Mouse (Mus musculus): Measurements from ENCODE around the gene Rgma. TPM values are rescaled to one million over a fixed set of nuclear protein-coding genes. Genes with fewer than 3 reads are reported as not detected.

Rgma gene
- polyA plus RNA-seq, 1 experiment from 2014 or later = 0.31 TPM

- peak overlapping the region; percentile 64 for H3K4me2 ChIP-seq
- no peaks in the 10 kb centered on the region for H3K36me3 ChIP-seq
- no peaks in the 10 kb centered on the region for H3K9me3 ChIP-seq (replicated peaks)
- peaks cover 73% of the 10 kb centered on the region for H3K27me3 ChIP-seq
- no peak overlapping the region for H3K9ac ChIP-seq
- 4% methylated on average over 18 of the region's 18 CpGs for WGBS (ENCODE audit: insufficient replicate concordance)
- peak overlapping the region; percentile 51 for H3K4me3 ChIP-seq (replicated peaks)
- ATAC-seq (ENCODE audit: low read depth) (no peak; the same call in 1 of the 2 replicates), DNase-seq (no peak)
- peaks cover 3% of the 10 kb centered on the region; the same call in 1 of the 2 replicates for H3K4me1 ChIP-seq (replicated peaks)
- no peak overlapping the region for H3K27ac ChIP-seq
These were observed 15.2 kb downstream of the Rgma start for GRCm38 (mm10) chr7:73390426-73391001.

GRCm38 (mm10) chr7:73391002-73391517 lies 15.8 kb downstream of the Rgma start:
- H3K4me2 ChIP-seq = peak overlapping the region; percentile 64
- no peak overlapping the region for H3K27ac ChIP-seq
- peaks cover 3% of the 10 kb centered on the region; the same call in 1 of the 2 replicates for H3K4me1 ChIP-seq (replicated peaks)
- H3K4me3 ChIP-seq (replicated peaks) = peak overlapping the region; percentile 51
- peaks cover 78% of the 10 kb centered on the region for H3K27me3 ChIP-seq
- DNase-seq (no peak), ATAC-seq (ENCODE audit: low read depth) (peak; percentile 63)
- no peaks in the 10 kb centered on the region for H3K9me3 ChIP-seq (replicated peaks)
- WGBS (ENCODE audit: insufficient replicate concordance) = 2% methylated on average over 38 of the region's 42 CpGs
- H3K9ac ChIP-seq = peak overlapping the region; percentile 33; the same call in 1 of the 2 replicates
- H3K36me3 ChIP-seq = no peaks in the 10 kb centered on the region

GRCm38 (mm10) chr7:73391518-73392321 lies 16.4 kb downstream of the Rgma start:
- WGBS (ENCODE audit: insufficient replicate concordance) = 1% methylated on average over 39 of the region's 39 CpGs
- peak overlapping the region; percentile 51 for H3K4me3 ChIP-seq (replicated peaks)
- no peaks in the 10 kb centered on the region for H3K36me3 ChIP-seq
- no peaks in the 10 kb centered on the region for H3K9me3 ChIP-seq (replicated peaks)
- peaks cover 3% of the 10 kb centered on the region; the same call in 1 of the 2 replicates for H3K4me1 ChIP-seq (replicated peaks)
- no peak overlapping the region for H3K27ac ChIP-seq
- DNase-seq (no peak), ATAC-seq (ENCODE audit: low read depth) (no peak)
- H3K27me3 ChIP-seq = peaks cover 85% of the 10 kb centered on the region
- peak overlapping the region; percentile 33; the same call in 1 of the 2 replicates for H3K9ac ChIP-seq
- H3K4me2 ChIP-seq = peak overlapping the region; percentile 64

DNA sequence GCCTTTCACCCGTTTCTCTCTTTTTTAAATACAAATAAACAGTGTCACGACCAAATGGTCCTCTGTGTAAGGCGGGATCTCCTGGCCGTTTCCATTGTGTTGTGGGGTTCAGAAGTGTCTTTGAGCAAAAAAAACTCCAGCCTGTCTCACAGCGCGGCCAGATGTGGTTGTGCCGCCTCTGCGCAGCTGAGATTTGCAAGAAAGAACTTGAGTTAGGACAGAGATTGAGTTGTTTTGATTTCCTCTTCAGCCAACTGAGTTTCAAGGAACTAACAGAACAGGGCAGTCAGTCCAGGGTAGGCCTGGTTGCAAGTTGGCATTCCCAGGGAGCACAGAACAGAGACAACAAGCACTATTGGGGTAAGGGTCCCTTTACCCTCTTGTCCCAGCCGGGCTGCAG lies 17.1 kb downstream of the Rgma start:
- peaks cover 3% of the 10 kb centered on the region; the same call in 1 of the 2 replicates for H3K4me1 ChIP-seq (replicated peaks)
- 2% methylated on average over 9 of the region's 9 CpGs for WGBS (ENCODE audit: insufficient replicate concordance)
- H3K27me3 ChIP-seq = peaks cover 90% of the 10 kb centered on the region
- no peaks in the 10 kb centered on the region for H3K9me3 ChIP-seq (replicated peaks)
- peak overlapping the region; percentile 64 for H3K4me2 ChIP-seq
- peak overlapping the region; percentile 51; the same call in 1 of the 2 replicates for H3K4me3 ChIP-seq (replicated peaks)
- no peak overlapping the region for H3K9ac ChIP-seq
- no peaks in the 10 kb centered on the region for H3K36me3 ChIP-seq
- ATAC-seq (ENCODE audit: low read depth) (no peak), DNase-seq (no peak)
- H3K27ac ChIP-seq = no peak overlapping the region

- Histone ChIP-seq H3K4me2 (no peak overlapping the region), H3K36me3 (no peaks in the 10 kb centered on the region), H3K4me1 (replicated peaks) (peaks cover 7% of the 10 kb centered on the region), H3K27ac (no peak overlapping the region), H3K27me3 (peaks cover 90% of the 10 kb centered on the region), H3K9ac (no peak overlapping the region), H3K9me3 (replicated peaks) (no peaks in the 10 kb centered on the region), H3K4me3 (replicated peaks) (no peak overlapping the region)
- ATAC-seq (ENCODE audit: low read depth) (no peak), DNase-seq (no peak)
- WGBS (ENCODE audit: insufficient replicate concordance) = 53% methylated on average over 9 of the region's 9 CpGs
These were observed 18.2 kb downstream of the Rgma start for GRCm38 (mm10) chr7:73393307-73394012.

GRCm38 (mm10) chr7:73394013-73394409 lies 18.7 kb downstream of the Rgma start:
- ATAC-seq (ENCODE audit: low read depth) (no peak), DNase-seq (no peak)
- no peak overlapping the region for H3K27ac ChIP-seq
- H3K4me3 ChIP-seq (replicated peaks) = no peak overlapping the region
- H3K4me2 ChIP-seq = no peak overlapping the region
- H3K4me1 ChIP-seq (replicated peaks) = peaks cover 13% of the 10 kb centered on the region
- 67% methylated on average over 4 of the region's 4 CpGs for WGBS (ENCODE audit: insufficient replicate concordance)
- H3K9me3 ChIP-seq (replicated peaks) = no peaks in the 10 kb centered on the region
- no peaks in the 10 kb centered on the region for H3K36me3 ChIP-seq
- no peak overlapping the region for H3K9ac ChIP-seq
- H3K27me3 ChIP-seq = peaks cover 90% of the 10 kb centered on the region

GRCm38 (mm10) chr7:73398319-73398718 lies 23.0 kb downstream of the Rgma start:
- no peaks in the 10 kb centered on the region for H3K9me3 ChIP-seq (replicated peaks)
- H3K27me3 ChIP-seq = peaks cover 80% of the 10 kb centered on the region
- DNase-seq (no peak), ATAC-seq (ENCODE audit: low read depth) (no peak)
- H3K36me3 ChIP-seq = no peaks in the 10 kb centered on the region
- peak overlapping the region; percentile 36 for H3K4me2 ChIP-seq
- WGBS (ENCODE audit: insufficient replicate concordance) = 3% methylated on average over 11 of the region's 11 CpGs
- peaks cover 13% of the 10 kb centered on the region for H3K4me1 ChIP-seq (replicated peaks)
- H3K9ac ChIP-seq = no peak overlapping the region
- peak overlapping the region; percentile 13; the same call in 1 of the 2 replicates for H3K4me3 ChIP-seq (replicated peaks)
- no peak overlapping the region for H3K27ac ChIP-seq

- DNase-seq = no peak
- Histone ChIP-seq H3K27ac (no peak overlapping the region), H3K4me2 (peak overlapping the region; percentile 43), H3K9ac (no peak overlapping the region), H3K4me3 (replicated peaks) (peak overlapping the region; percentile 13; the same call in 1 of the 2 replicates), H3K27me3 (peaks cover 73% of the 10 kb centered on the region), H3K9me3 (replicated peaks) (no peaks in the 10 kb centered on the region), H3K4me1 (replicated peaks) (peaks cover 13% of the 10 kb centered on the region), H3K36me3 (no peaks in the 10 kb centered on the region)
- no peak for ATAC-seq (ENCODE audit: low read depth)
- WGBS (ENCODE audit: insufficient replicate concordance) = 8% methylated on average over 19 of the region's 19 CpGs
These were observed 23.6 kb downstream of the Rgma start for GRCm38 (mm10) chr7:73398806-73399442.

DNA sequence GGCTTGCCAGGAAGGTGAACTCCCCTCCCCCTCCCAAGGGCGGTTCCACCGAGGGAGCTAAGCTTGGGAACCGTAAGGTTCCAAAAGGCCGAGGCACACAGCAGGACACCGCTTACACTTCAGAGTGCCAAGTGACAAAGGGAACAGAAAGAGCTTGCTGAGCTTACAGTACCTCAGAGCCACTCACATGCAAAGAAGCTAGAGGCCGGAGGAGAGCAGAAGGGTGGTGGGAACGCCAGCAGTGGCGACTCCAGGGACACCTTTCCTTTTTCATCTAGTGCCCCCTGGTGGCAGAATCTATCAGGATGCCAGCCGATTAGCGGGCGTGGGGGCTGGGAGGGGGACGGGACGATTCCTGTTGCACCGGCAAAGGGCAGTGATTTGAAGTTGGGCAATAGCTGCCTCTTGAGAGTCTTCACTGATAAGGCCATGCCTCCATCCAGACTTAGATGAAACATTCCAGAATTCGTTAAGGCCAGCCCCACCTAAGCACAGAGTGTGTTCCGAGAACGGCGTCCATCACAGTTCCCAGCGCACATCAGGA lies 24.3 kb downstream of the Rgma start:
- H3K36me3 ChIP-seq = no peaks in the 10 kb centered on the region
- no peak for DNase-seq
- peak overlapping the region; percentile 43 for H3K4me2 ChIP-seq

DNA sequence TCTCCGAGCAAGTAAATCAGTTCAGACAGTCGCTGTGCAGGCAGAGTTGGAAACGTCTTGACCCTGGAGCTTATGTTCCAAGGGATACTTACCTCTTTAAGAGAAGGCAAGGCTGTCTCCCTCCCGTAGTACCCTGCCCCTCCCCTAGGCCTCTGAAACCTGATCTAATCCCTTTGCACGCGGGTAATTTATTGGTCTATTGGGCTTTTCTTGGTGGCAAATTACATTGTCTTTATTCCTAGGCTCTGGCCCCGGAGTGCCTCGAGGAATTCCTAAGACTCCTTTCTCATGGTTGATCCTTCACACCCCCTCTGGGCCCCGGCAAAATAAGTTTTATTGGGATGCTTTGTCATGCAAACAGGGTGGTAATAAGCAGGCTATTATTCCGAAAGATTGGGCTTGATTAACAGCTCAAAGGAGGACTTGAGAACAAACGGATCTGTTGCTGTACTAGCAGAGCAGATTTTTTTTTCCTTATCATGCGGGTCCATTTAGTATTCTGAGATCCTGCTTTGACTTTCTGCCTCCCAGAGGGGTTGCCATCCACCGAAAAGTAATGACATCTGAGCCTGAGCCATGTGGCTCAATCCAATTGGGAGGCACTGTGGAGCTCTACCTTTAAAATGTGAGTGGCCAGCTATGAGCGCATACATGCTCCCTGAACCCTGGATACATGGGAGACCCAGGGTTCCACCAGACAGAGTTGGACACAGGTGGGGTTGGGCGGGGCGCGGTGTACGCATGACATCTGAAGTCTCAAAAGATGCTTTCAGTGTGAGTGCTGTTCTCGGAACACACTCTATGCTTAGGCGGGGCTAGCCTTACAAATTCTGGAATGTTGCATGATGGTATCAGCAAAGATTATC lies 25.0 kb downstream of the Rgma start:
- ATAC-seq (ENCODE audit: low read depth) (no peak), DNase-seq (no peak)
- Histone ChIP-seq H3K9me3 (replicated peaks) (no peaks in the 10 kb centered on the region), H3K27ac (no peak overlapping the region), H3K4me3 (replicated peaks) (no peak overlapping the region), H3K36me3 (no peaks in the 10 kb centered on the region), H3K27me3 (peaks cover 67% of the 10 kb centered on the region), H3K4me2 (peak overlapping the region; percentile 43), H3K4me1 (replicated peaks) (peaks cover 13% of the 10 kb centered on the region), H3K9ac (no peak overlapping the region)
- 15% methylated on average over 20 of the region's 20 CpGs for WGBS (ENCODE audit: insufficient replicate concordance)

More for the DNA sequence above, 24.3 kb downstream of the Rgma start:
- no peaks in the 10 kb centered on the region for H3K9me3 ChIP-seq (replicated peaks)
- peak overlapping the region; percentile 8; the same call in 1 of the 2 replicates for H3K4me3 ChIP-seq (replicated peaks)
- WGBS (ENCODE audit: insufficient replicate concordance) = 6% methylated on average over 19 of the region's 19 CpGs
- no peak for ATAC-seq (ENCODE audit: low read depth)
- H3K27me3 ChIP-seq = peaks cover 67% of the 10 kb centered on the region
- H3K27ac ChIP-seq = no peak overlapping the region
- peaks cover 13% of the 10 kb centered on the region for H3K4me1 ChIP-seq (replicated peaks)
- H3K9ac ChIP-seq = no peak overlapping the region

Data from liver, embryonic 13.5 days (tissue).